In genomic region chr9:44881941-44882435, GRCm38 (mm10) we compare ENCODE assay signal across 8 mouse cellular contexts. TPM values are rescaled to one million over a fixed set of nuclear protein-coding genes. Genes with fewer than 3 reads are reported as not detected.
A peak's percentile ranks its signal among the peaks of the same experiment; 100 is the strongest.
DNase-seq lines count a peak whose midpoint lies in the region; ATAC-seq and TF ChIP-seq lines count a peak whose summit lies in the region.

No protein-coding gene starts in this region.

- H3K27ac ChIP-seq in embryonic facial prominence, embryonic 11.5 days (replicated peaks; ENCODE audit: low read depth, low read length), result peak overlapping the region; percentile 98
- peak overlapping the region; percentile 95 for H3K27ac ChIP-seq in limb, embryonic 11.5 days (replicated peaks; ENCODE audit: low read depth, low read length)
- H3K27ac ChIP-seq in midbrain, embryonic 12.5 days (replicated peaks), result peak overlapping the region; percentile 100
- peak overlapping the region; percentile 57 for H3K27ac ChIP-seq in spleen, adult 2 months (ENCODE audit: insufficient read depth, low read length)

- no peaks in the 10 kb centered on the region for H3K27me3 ChIP-seq in embryonic facial prominence, embryonic 11.5 days (ENCODE audit: control insufficient read depth, insufficient read depth, low read length)
- no peaks in the 10 kb centered on the region for H3K27me3 ChIP-seq in limb, embryonic 11.5 days (ENCODE audit: control insufficient read depth, insufficient read depth, low read length)
- H3K27me3 ChIP-seq in midbrain, embryonic 12.5 days, result no peaks in the 10 kb centered on the region
- no peaks in the 10 kb centered on the region for H3K27me3 ChIP-seq in spleen, adult 2 months (ENCODE audit: control insufficient read depth, insufficient read depth, low read length)

- TF ChIP-seq POLR2A in spleen, adult 2 months (IDR thresholded peaks at IDR 0.05; ENCODE audit: low read depth, low read length), result 0 out of 2 replicates have a peak, but pooled peaks have one; percentile 4

- peak overlapping the region; percentile 93 for H3K4me3 ChIP-seq in embryonic facial prominence, embryonic 11.5 days (ENCODE audit: low read depth, low read length)
- H3K4me3 ChIP-seq in limb, embryonic 11.5 days (ENCODE audit: low read depth, low read length), result peak overlapping the region; percentile 99
- H3K4me3 ChIP-seq in midbrain, embryonic 12.5 days, result peak overlapping the region; percentile 94
- peak overlapping the region; percentile 68 for H3K4me3 ChIP-seq in spleen, adult 2 months (ENCODE audit: extremely low read depth, insufficient read depth, insufficient read length)

- no peak for TF ChIP-seq CTCF in spleen, adult 2 months (IDR thresholded peaks at IDR 0.05; ENCODE audit: extremely low read depth, insufficient read depth, insufficient read length, insufficient replicate concordance)

- under 1% methylated on average over 29 of the region's 29 CpGs for WGBS in embryonic facial prominence, embryonic 11.5 days
- WGBS in limb, embryonic 11.5 days, result under 1% methylated on average over 29 of the region's 29 CpGs
- WGBS in midbrain, embryonic 12.5 days, result under 1% methylated on average over 29 of the region's 29 CpGs
- WGBS in spleen, adult 2 months, result under 1% methylated on average over 29 of the region's 29 CpGs

- ATAC-seq in embryonic facial prominence, embryonic 11.5 days (replicated peaks; ENCODE audit: insufficient number of reproducible peaks, low FRiP score, low TSS enrichment, low read depth), result peak; percentile 77
- peak; percentile 75 for ATAC-seq in limb, embryonic 11.5 days (ENCODE audit: insufficient number of reproducible peaks, low FRiP score, low TSS enrichment, low read depth)
- ATAC-seq in midbrain, embryonic 12.5 days (ENCODE audit: low FRiP score, low read depth), result peak; percentile 80

- no peaks in the 10 kb centered on the region for H3K36me3 ChIP-seq in embryonic facial prominence, embryonic 11.5 days (replicated peaks; ENCODE audit: control insufficient read depth, insufficient read depth, low read depth, low read length)
- H3K36me3 ChIP-seq in limb, embryonic 11.5 days (ENCODE audit: control insufficient read depth, insufficient read depth, low read length), result no peaks in the 10 kb centered on the region
- H3K36me3 ChIP-seq in midbrain, embryonic 12.5 days, result peaks cover 4% of the 10 kb centered on the region; the same call in 1 of the 2 replicates
- no peaks in the 10 kb centered on the region for H3K36me3 ChIP-seq in spleen, adult 2 months (ENCODE audit: control insufficient read depth, insufficient read depth, low read length)

- peak overlapping the region; percentile 89 for H3K9ac ChIP-seq in embryonic facial prominence, embryonic 11.5 days (replicated peaks; ENCODE audit: low read length)
- peak overlapping the region; percentile 73 for H3K9ac ChIP-seq in limb, embryonic 11.5 days (ENCODE audit: low read length)
- peak overlapping the region; percentile 98 for H3K9ac ChIP-seq in midbrain, embryonic 12.5 days (replicated peaks)

- H3K4me1 ChIP-seq in embryonic facial prominence, embryonic 11.5 days (ENCODE audit: control insufficient read depth, insufficient read depth, low read length), result peaks cover 5% of the 10 kb centered on the region
- peaks cover 9% of the 10 kb centered on the region for H3K4me1 ChIP-seq in limb, embryonic 11.5 days (ENCODE audit: control insufficient read depth, insufficient read depth, low read length)
- H3K4me1 ChIP-seq in midbrain, embryonic 12.5 days, result peaks cover 31% of the 10 kb centered on the region
- peaks cover 4% of the 10 kb centered on the region; the same call in 1 of the 2 replicates for H3K4me1 ChIP-seq in spleen, adult 2 months (ENCODE audit: control insufficient read depth, insufficient read depth, insufficient read length)

- H3K4me2 ChIP-seq in embryonic facial prominence, embryonic 11.5 days (ENCODE audit: low read depth, low read length), result peak overlapping the region; percentile 89
- peak overlapping the region; percentile 77 for H3K4me2 ChIP-seq in limb, embryonic 11.5 days (ENCODE audit: low read depth, severe bottlenecking)
- peak overlapping the region; percentile 88 for H3K4me2 ChIP-seq in midbrain, embryonic 12.5 days (replicated peaks)

- peak; percentile 81 for DNase-seq in 3134 (ENCODE audit: extremely low read depth, insufficient read length, low spot score)
- DNase-seq in adrenal gland, postnatal 25 days, result peak; percentile 79
- peak; percentile 90 for DNase-seq in embryonic facial prominence, embryonic 11.5 days (ENCODE audit: low spot score)
- DNase-seq in heart, adult 18-20 months, result peak; percentile 83 to 86
- peak; percentile 85 for DNase-seq in kidney, adult 18-20 months
- DNase-seq in limb, embryonic 11.5 days (ENCODE audit: low spot score), result peak; percentile 87
- DNase-seq in spleen, adult 2 months (ENCODE audit: low read depth in 1 of 2, low spot score in 2 of 2), result peak in 1 of 2 experiments; percentile 71

- H3K9me3 ChIP-seq in embryonic facial prominence, embryonic 11.5 days (replicated peaks; ENCODE audit: control insufficient read depth, low read length), result no peaks in the 10 kb centered on the region
- H3K9me3 ChIP-seq in limb, embryonic 11.5 days (ENCODE audit: control insufficient read depth, low read length), result no peaks in the 10 kb centered on the region
- H3K9me3 ChIP-seq in midbrain, embryonic 12.5 days, result no peaks in the 10 kb centered on the region

RNA-seq across cellular contexts. Expression of gene Kmt2a, which starts 0.9 kb away (rescaled TPM):
- total RNA-seq in adrenal gland, postnatal 25 days (2021), result 31.5 and 47.5 TPM in 2 replicates
- 9.8 and 12.2 TPM in 2 replicates for polyA plus RNA-seq in embryonic facial prominence, embryonic 11.5 days (2014; fragmentation: Nextera tagmentation; extraction: Ambion mirVana)
- total RNA-seq in heart, adult 18-20 months (2021), result 10 to 100 TPM; 24.9 to 28.1 TPM
- 13.7 and 14.8 TPM in 2 replicates for polyA plus RNA-seq in limb, embryonic 11.5 days (2014; fragmentation: Nextera tagmentation; extraction: Ambion mirVana)
- polyA plus RNA-seq in midbrain, embryonic 12.5 days (2016; fragmentation: Nextera tagmentation; extraction: Ambion mirVana), result 32.3 and 32.8 TPM in 2 replicates
- polyA plus RNA-seq in spleen, adult 2 months (2012; rRNA removed), result 36.8 and 38.4 TPM in 2 replicates

RNA-seq across cellular contexts. Expression of gene Atp5l, which starts 38.6 kb away (rescaled TPM):
- total RNA-seq in adrenal gland, postnatal 25 days (2021), result 383 and 529 TPM in 2 replicates
- polyA plus RNA-seq in embryonic facial prominence, embryonic 11.5 days (2014; fragmentation: Nextera tagmentation; extraction: Ambion mirVana), result 572 and 583 TPM in 2 replicates
- total RNA-seq in heart, adult 18-20 months (2021), result 1,000 to 10,000 TPM; 1,708 to 2,082 TPM
- polyA plus RNA-seq in limb, embryonic 11.5 days (2014; fragmentation: Nextera tagmentation; extraction: Ambion mirVana), result 574 and 614 TPM in 2 replicates
- 524 and 532 TPM in 2 replicates for polyA plus RNA-seq in midbrain, embryonic 12.5 days (2016; fragmentation: Nextera tagmentation; extraction: Ambion mirVana)
- 65.8 and 79.4 TPM in 2 replicates for polyA plus RNA-seq in spleen, adult 2 months (2012; rRNA removed)
